Mouse (Mus musculus): ENCODE measurements around the gene Slc22a22.
"Not testable (repeated sequence)": the region's sequence is repeated elsewhere in the genome, so short reads cannot be mapped to it uniquely, and the experiment has no call there.

Slc22a22 gene

GRCm38 (mm10) chr15:57366446-57366845 is 111.0 kb downstream of the Slc22a22 start:
- DNase-seq: no peak

DNA sequence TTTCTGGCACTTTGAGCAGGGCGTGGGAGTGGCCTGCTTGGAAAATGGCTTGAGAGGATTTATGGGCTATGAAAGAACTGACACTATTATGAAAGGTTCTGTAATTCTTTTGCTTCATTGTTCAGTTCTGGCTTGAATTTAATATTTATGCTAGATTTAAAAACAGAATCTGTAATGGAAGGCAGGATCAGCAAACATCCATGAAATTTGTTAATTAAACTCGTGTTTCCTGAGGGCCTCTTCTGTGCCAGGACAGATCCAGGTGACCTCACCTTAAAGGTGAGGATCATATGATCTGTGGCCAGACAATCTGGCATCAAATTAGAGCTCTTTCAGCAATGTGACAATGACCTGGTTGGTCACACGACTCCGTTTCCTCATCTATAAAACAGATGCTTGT is 122.1 kb downstream of the Slc22a22 start:
- DNase-seq: no peak

- no peak for DNase-seq
Measured at GRCm38 (mm10) chr15:57340499-57340898, 136.9 kb downstream of the Slc22a22 start.

DNA sequence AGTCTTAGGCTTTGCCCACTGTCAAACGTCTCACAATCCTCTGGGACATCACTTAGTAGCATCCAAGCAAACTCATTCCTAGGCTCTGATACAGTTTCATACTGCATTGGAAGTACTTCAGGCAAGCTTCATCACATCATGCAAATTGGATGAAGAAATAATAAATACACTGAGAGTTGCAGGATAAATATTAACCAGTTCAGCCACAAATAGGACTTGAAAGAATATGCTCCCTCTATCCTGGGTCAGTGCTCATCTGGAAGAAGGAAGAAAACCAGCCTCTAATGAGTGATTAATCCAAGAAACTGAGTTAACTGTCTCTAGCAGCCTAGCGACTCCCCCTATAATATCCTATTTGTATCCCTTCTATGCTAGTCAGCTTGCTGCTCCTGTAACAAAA is 146.1 kb downstream of the Slc22a22 start:
- no peak for DNase-seq

DNA sequence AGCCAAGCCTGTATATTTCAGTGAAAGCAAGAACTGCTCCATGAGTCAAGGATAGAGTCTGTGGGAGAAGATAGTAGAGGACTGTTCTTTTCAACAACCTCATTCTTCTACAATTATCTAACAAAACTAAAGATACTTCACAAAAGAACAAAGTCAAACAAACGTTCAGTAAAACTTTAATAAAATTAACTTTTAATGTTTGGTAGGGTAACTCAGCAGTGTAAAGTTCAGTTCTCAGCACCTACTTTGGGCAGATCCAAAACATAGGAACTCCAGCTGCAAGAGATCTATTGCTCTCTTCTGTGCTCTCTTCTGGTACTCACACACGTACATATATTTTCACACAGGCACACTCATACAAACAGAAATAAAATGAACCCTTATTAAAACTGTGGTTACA is 159.4 kb downstream of the Slc22a22 start:
- DNase-seq: no peak

GRCm38 (mm10) chr15:57316486-57316885 is 160.9 kb downstream of the Slc22a22 start:
- DNase-seq: no peak

DNA sequence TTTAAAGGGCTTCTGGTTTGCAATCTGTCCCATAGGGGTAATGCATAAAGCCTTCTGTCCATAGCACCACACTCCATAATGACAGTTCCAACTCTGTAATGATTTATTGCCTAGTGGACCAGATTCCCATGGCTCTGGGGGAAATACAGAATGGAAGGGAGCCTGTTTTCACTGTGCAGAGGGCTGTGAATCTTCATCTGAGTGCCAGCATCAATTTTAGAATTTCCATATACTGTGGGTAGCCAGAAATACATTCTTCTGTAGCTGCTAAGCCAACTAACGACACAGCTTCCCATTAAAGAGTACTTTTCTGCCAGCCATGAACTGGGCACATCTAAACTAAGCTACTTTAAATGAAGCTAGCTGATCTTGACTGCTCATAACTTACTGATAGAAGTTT is 174.7 kb downstream of the Slc22a22 start:
- no peak for DNase-seq

DNA sequence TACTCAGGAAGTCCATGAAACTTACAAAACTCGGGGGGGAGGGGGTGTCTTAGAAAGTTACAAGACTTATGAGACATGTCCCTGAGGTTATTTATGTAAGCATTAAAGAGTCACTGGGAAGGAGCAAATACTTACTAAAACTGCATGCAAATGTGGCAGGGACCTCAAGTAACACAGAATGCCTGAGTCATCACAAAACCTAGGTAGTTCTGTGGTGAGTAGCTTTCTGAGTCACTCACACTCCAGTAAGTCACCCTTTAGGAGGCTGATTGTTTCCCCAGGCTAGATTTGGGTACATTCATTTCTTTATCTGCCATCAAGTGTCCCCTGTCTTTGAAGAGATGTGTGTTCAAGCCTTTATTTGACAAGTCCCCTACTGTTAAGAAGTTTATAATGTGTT is 198.9 kb downstream of the Slc22a22 start:
- DNase-seq: no peak

DNA sequence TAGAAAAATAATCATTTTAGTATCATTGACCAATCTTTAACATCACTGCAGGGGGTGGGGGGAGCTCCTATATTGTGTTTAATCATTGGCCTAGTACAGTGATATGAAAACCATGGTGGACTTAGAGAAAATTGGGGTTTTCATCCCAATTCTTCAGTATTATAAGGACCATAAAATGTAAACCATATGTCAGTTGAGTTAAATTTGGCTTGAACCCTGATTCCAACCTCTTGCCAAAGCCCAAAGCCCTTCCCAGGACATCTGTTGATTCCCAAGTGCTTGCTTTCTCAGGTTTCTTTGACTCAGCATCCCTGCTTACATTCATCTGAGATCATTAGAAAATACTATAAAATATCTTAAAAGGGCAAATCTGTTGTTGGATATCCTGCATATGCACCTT is 201.0 kb downstream of the Slc22a22 start:
- no peak for DNase-seq

GRCm38 (mm10) chr15:57240061-57240460 is 237.4 kb downstream of the Slc22a22 start:
- not testable (repeated sequence) for DNase-seq

GRCm38 (mm10) chr15:57230439-57230838 is 247.0 kb downstream of the Slc22a22 start:
- no peak for DNase-seq

DNA sequence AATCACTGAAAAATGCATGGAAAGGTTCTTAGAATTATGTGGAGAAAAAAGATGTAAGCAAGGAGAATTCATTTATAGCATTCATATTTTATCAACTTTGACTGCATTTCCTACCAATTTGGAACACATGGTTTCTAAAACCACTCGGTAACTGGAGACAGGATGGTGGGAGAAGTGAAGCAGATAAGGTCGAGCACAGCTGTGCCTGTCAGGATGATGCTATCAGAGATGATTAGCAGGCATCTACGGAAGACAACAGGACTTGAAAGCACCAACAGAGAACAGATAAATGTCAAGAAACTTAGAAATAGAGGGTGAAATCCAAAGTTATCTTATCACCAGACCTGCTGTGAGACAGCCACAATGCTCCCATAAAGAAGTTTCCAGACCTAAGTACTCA is 272.1 kb downstream of the Slc22a22 start:
- no peak for DNase-seq

- no peak for DNase-seq
Measured at GRCm38 (mm10) chr15:57204444-57204930, 272.9 kb downstream of the Slc22a22 start.
